Mouse (Mus musculus) myocyte (in vitro differentiated cells): Measurements from ENCODE around the gene Gm37240.

Source experiments
- POLR2A ChIP-seq: IDR thresholded peaks from one replicate; pipeline ENCODE4 v1.6.1; 2011; ENCODE audit warnings: low read depth, mild to moderate bottlenecking, control low read depth, moderate library complexity; ENCODE audit not compliant: insufficient read length
- USF1 ChIP-seq: IDR thresholded peaks from one replicate; pipeline ENCODE4 v1.6.1; 2011; ENCODE audit warnings: low read depth, mild to moderate bottlenecking, control low read depth, moderate library complexity

GRCm38 (mm10) chr3:85189791-85190190 lies 697.5 kb downstream of the Gm37240 start:
- TF ChIP-seq POLR2A, result no peak
- TF ChIP-seq USF1, result no peak
